Mouse (Mus musculus): ENCODE data around the gene Ncor1.
"Not testable (repeated sequence)": the region's sequence is repeated elsewhere in the genome, so short reads cannot be mapped to it uniquely, and the experiment has no call there.

Gene Ncor1

GRCm38 (mm10) chr11:62457241-62457890, 975 bp downstream of the Ncor1 start:
- DNase-seq: peak; percentile 90

DNA sequence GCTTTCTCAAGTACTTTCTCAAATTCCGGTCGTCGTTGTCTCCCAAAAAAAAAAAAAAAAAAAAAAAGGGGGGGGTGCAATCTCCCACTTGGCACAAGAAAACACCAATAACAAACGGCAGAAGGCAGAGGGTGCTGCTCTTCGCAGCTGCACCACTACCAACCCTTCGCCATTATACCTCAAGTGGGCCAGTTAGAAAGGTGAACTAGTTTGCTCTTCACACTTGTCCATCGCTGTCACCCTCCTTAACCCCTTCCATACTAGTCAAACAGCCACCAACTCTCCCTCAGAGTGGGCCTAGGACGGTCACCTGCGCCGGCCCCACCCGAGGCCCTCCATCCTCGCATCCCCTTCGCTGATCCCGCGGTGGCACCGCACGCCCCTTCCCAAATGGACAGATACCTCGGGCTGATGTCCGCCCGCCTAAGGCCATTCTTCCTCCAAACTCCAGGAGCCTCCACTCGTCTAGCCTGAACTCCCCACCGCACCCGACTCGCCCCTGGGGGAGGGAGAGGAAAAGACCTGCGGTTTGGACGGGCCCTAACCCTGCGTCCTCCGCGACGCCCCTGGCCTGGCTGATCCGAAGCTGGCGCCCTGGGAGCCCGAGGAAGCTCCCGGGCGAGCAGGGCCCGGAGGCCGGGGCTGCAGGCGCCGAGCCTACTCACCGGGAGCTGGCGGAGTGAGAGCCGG, 1.7 kb downstream of the Ncor1 start:
- peak; percentile 74 for DNase-seq

DNA sequence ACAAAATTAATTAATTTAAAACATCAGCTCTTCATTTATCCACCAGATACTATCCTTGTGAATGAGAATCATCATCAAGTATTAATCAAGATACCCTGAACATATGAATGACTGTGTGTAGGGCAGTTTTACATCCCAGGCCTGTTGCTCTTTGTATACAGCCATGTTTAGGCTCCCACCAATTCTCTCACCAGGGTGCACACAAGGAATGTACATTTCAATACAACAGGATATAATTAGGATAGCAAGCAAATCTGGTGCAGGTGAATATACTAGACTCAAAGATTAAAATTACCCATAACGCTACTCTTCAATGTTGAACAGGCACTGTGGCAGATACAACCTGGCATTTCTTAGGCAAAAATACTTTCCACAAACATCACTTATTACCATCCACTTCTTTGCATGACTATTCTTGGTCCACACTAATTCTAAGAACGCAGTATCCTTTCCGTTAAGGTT, 2.3 kb downstream of the Ncor1 start:
- DNase-seq: no peak

DNA sequence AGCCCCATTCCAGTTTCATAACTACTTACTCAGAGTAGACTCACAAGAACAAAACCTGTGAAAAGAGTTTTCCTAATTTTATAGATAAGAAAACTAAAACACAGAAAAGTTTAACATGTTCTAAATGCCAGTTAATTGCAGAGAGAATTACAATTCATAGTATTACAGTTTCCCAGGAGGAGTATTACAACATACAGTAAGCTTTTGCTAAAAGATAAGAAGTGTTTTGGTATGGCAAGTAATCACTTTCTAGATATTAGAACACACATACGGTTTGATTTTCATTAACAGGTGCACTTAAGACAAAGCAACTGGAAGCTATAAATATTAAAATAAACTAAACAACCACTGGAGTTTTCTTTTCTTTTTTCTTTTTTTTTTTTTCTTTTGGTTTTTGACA, 3.1 kb downstream of the Ncor1 start:
- DNase-seq: no peak

GRCm38 (mm10) chr11:62448971-62449370, 9.4 kb downstream of the Ncor1 start:
- no peak for DNase-seq

GRCm38 (mm10) chr11:62445799-62446198, 12.5 kb downstream of the Ncor1 start:
- no peak for DNase-seq

GRCm38 (mm10) chr11:62440670-62441315, 17.5 kb downstream of the Ncor1 start:
- DNase-seq: no peak

DNA sequence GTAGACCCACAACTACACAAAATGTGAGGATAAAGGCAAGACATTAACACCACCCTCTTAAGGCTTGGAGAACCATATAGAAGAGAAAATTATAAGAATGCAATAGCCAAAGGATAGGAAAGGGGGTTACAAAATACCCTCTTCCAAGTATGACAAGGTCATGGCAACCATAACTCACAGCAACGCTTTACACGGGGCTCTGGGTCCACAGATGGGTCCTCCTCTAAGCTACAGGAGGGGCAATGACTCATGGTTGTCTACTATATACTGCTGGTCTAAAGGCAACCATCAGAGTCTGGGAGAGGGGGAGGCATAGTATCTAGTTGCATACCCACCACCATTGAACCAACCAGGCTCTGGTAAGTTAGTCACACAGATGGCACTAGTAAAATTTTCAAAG, 26.1 kb downstream of the Ncor1 start:
- DNase-seq: no peak

- DNase-seq: no peak
Observed at GRCm38 (mm10) chr11:62427105-62427504, 31.2 kb downstream of the Ncor1 start.

DNA sequence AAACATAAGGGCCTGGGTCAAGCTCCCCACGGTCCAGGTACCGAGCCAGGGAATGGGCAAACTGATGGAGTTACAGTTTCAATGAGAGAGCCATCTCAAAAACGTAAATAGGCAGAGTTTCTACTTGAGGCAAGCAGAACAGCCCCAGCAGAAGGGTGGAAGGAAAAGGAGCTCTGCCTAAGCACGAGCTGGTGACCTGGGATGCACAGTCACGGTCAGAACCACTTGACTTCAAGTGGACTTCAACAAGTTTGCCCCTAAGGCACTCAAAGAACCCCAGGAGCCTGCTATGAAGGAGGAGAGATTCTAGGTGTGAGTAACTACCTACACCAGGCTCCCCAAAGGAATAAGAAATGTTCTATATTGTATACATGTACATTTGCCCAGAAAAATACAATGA, 32.1 kb downstream of the Ncor1 start:
- DNase-seq: no peak

DNA sequence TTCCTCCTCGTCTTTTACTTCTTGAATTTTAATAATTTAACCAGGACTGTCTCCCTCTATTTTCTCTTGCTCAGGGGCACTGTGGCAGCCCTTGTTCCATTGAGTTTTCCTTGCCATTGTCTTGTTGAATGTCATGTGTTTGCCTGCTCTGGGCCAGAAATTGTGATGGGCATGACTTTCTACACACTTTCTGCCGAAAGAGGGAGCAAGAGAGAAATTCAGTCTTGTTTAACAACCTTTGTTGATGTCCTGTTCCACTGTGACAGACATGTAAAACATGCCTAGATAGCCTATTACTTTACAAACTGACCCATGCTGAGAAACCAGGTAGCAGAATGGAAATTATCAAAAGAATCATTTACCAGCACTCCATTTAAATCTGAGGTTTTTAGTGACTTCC, 33.8 kb downstream of the Ncor1 start:
- no peak for DNase-seq

DNA sequence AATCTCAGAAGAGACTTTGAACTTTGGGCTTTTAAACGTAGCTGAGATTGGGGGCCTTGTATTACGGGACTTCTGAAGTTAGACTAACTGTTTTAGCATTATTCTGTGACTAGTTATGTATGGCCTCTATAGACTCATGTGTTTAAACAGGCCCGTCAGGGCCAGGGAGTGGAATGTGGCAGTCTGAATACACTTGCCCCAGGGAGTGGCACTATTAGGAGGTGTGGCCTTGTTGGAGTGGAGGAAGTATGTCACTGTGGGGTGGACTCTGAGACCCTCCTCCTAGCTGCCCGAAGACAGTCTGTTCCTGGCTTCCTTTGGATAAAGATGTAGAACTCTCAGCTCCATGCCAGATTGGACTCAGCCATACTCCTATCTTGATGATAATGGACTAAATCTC, 43.3 kb downstream of the Ncor1 start:
- DNase-seq: no peak

DNA sequence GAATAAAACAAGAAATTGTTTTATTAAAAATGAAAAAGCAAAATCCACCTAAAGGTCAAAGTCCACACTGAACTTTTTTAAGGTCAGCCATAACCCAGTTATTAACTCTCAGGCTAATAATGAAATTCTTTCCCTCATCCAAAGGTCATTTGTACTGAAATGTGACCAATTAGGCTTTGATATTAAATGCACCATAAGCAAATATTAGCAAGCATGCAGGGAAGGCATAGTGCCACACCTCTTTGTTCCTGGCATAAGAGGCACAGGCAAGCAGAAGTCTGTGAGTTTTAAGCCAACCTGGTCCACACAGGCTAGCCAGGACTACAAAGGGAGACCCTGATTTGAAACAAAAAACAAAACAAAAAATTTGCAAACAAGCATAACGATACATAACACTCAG, 48.7 kb downstream of the Ncor1 start:
- no peak for DNase-seq

DNA sequence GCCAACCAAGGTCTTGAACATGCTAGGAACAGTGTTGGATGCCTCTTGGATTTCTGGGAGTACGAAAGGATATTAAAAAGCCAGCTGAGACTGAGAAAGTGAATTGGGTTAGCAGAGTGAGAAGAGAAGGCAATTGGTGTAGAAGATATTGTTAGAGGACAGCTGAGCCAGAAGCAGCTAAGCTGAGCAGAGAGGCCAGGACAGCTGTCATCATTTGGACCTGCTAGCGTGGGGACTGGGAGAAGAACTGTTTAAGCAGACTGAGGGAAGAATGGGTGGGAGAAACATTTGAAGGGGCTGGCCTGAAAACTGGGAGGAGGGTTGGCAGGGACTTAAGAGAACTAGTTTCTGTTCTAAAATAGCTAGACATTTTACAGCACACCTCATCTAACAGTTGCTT, 49.5 kb downstream of the Ncor1 start:
- DNase-seq: no peak

DNA sequence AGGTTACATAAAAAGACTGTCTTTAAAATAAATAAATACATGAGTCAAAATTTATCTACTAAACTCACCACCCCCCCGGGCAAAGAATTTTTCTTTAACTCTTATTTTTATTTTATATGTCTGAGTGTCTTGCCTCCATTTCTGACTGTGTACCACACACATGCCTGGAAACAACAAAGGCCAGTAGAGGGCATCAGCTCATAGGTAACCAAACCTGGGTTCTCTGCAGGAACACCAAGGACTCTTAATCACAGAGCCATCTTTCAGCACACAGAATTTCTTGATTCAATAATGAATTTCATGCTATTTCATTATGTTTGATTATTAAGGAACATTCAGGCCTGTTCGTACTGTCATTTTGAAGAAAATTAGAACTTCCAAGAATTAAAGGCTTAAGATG, 61.9 kb downstream of the Ncor1 start:
- DNase-seq: peak; percentile 30

DNA sequence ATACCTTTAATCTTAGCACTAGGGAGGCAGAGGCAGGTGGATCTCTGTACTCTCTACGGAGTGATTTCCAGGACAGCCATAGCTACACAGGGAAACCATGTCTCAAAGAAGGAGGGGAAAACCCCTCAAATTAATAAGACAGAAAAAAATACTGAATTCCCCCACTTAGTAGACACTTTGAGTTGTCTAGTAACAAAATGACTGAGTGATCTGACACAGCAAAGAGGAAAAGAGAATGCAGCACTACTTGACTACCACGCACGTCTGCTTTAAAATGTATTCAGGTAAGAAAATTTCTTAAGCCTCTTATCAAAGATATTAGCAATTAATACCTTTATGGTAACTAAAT, 70.0 kb downstream of the Ncor1 start:
- DNase-seq: no peak

DNA sequence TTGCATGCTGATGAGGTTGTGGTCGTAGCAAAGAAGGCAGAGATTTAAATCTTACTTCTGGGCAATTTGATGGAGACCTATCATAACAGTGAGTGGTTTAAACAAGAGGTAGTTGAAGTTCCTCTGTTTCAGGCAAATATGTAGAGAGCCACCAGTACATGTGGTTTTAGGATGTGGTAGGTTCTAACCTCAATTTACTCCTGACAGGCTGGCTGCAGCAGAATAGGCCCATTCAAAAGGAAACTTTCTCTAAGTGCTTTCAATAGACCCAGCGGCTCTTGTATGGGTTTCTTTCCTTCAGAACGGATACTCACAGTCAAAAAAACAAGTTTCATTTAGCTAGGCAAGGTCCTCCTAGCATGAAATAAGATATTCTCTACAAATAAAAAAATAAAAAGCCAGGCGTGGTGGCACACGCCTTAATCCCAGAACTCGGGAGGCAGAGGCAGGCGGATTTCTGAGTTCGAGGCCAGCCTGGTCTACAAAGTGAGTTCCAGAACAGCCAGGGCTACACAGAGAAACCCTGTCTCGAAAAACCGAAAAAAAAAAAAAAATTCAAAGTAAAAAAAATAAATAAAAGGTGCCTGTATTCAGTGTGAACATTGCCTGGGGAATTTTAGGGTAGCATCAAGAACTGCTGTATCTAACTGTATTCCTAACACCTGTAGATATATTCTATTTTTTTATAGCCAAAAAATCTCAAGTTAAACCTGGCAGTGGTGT, 70.6 kb downstream of the Ncor1 start:
- DNase-seq: no peak

DNA sequence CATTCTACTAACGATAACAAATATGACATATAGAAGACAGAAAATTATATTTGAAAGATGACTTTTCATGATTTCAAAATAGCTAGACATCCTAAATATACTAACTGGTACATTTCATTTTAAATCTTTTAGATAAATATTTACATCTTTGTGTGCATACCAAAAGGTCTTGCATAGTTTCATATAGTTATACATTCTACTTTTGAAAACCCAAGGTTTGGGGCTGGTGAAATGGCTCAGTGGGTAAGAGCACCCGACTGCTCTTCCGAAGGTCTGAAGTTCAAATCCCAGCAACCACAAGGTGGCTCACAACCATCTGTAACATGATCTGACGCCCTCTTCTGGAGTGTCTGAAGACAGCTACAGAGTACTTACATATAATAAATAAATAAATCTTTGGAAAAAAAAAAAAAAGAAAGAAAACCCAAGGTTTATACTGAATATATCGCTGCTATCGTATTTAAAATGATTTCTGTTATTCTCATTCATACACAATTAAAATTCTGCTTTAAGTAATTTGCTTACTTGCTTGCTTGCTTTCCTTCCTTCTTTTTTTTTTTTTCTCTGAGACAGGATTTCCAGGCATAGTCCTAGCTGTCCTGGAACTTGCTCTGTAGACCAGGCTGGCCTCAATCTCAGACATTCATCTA, 81.0 kb downstream of the Ncor1 start:
- DNase-seq: not testable (repeated sequence)

GRCm38 (mm10) chr11:62371776-62372175, 86.6 kb downstream of the Ncor1 start:
- DNase-seq: no peak

DNA sequence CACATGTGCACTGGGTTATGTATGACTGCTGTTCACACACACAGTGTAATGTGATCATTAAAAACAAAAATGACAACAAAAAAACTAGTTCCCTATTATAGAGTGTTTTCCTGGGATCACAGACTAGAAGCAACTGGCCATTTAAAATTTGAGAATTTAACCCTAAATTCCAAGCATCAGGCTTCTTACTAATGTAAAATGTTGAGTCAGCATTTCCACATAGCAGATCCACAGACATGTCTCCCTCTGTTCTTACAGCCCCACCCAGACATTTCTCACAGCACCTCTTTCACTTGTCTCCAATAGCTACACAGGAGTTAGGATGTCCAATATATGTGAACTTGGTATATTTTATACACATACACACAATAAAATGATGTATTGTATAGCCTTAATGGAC, 88.4 kb downstream of the Ncor1 start:
- no peak for DNase-seq

DNA sequence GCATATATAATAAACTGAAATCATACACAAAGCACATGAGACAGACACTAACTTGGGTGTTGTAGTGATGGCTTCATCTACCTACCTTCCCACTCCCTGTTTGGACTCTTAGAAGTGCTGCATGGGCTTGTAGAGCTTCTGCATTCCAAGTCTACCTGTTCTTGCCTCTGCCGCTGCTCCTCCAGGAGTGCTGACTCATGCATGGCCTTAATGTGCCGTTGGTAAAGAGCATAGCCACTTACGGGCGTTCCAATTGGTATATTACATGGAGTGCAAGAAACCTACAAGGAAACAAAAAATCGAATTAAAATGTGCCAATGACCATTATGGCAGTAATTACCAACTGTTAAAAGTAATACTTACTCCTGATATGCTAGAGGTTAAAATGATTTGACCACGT, 91.5 kb downstream of the Ncor1 start:
- DNase-seq: no peak

- DNase-seq: no peak
Observed at GRCm38 (mm10) chr11:62355216-62355615, 103.1 kb downstream of the Ncor1 start.

DNA sequence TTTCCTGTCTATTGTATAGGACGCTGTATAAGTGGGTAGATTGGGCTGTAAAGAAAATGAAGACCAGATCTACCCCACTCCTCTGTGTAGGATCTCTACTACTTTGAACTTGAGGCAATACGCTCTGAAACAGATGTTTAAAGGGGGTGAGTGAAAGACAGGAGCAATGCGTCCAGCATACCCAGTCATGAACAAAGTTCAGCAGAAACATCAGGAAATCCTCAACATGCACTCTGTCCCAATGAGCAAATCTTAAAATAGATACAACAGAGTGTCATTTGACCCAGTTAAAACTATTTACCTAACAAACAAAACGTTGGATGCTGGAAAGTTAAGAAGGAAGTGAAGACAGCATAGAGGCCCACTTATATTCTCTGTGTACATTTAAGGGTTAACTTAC, 106.4 kb downstream of the Ncor1 start:
- DNase-seq: no peak
